Mouse (Mus musculus): ENCODE results near the gene Ambn.
"Not testable (repeated sequence)": the region's sequence is repeated elsewhere in the genome, so short reads cannot be mapped to it uniquely, and the experiment has no call there.

Ambn gene

GRCm38 (mm10) chr5:88455691-88456090, at the start of gene Ambn:
TSS of gene Ambn (plus strand) at chr5:88455991.
- DNase-seq, result no peak

GRCm38 (mm10) chr5:88420319-88421065, 35.3 kb upstream of the Ambn start:
- DNase-seq, result no peak

GRCm38 (mm10) chr5:88424892-88425291, 30.9 kb upstream of the Ambn start:
- not testable (repeated sequence) for DNase-seq

GRCm38 (mm10) chr5:88426753-88427152, 29.0 kb upstream of the Ambn start:
- no peak for DNase-seq

- no peak for DNase-seq
These were observed 11.7 kb downstream of the Ambn start for GRCm38 (mm10) chr5:88467471-88467870.

GRCm38 (mm10) chr5:88468807-88469704, 13.3 kb downstream of the Ambn start:
- DNase-seq, result no peak

- DNase-seq, result no peak
These were observed 31.9 kb downstream of the Ambn start, which contains the start of gene Enam for GRCm38 (mm10) chr5:88487675-88488074. TSS of gene Enam (plus strand) at chr5:88487975.

- DNase-seq, result no peak
These were observed 33.2 kb downstream of the Ambn start for GRCm38 (mm10) chr5:88489004-88489403.

- no peak for DNase-seq
These were observed 35.3 kb downstream of the Ambn start for GRCm38 (mm10) chr5:88491111-88491510.

GRCm38 (mm10) chr5:88499781-88500180, 44.0 kb downstream of the Ambn start:
- DNase-seq, result no peak

- peak; percentile 8 for DNase-seq
These were observed 52.8 kb downstream of the Ambn start for GRCm38 (mm10) chr5:88508555-88508954.

- DNase-seq, result peak; percentile 14
These were observed 53.2 kb downstream of the Ambn start for GRCm38 (mm10) chr5:88508990-88509389.

Measured in layer of hippocampus, adult 9-11 months (tissue).